Mouse (Mus musculus): ENCODE results near the gene Plxnb1.

GRCm38 (mm10) chr9:109092799-109093198, 2.4 kb upstream of the Plxnb1 start:
- no peak for TF ChIP-seq EP300 (optimal IDR thresholded peaks at IDR 0.05)
- peak; percentile 11; the same call in 1 of the 2 replicates for TF ChIP-seq CTCF (IDR thresholded peaks at IDR 0.05; ENCODE audit: low read depth)
